Mouse (Mus musculus): ENCODE data around the gene Sox5.

GRCm38 (mm10) chr6:144648124-144648591 lies 133.6 kb downstream of the Sox5 start:
- TF ChIP-seq CTCF (IDR thresholded peaks at IDR 0.05) (no peak), POLR2A (IDR thresholded peaks at IDR 0.05; ENCODE audit: insufficient read depth, low read depth, low read length) (no peak), EP300 (IDR thresholded peaks at IDR 0.05; ENCODE audit: insufficient read depth, low read depth, low read length) (no peak)

Data from heart, adult 2 months (tissue).